Mouse (Mus musculus) kidney, postnatal 4 days (tissue): ENCODE data around the gene Ilk.

Experiments
- DNase-seq, 2 experiments: peaks; one replicate each; pipeline ENCODE4 v3.0.0; 2021; ENCODE audit warnings: mixed read lengths in 2 of 2

The Ilk gene

DNA sequence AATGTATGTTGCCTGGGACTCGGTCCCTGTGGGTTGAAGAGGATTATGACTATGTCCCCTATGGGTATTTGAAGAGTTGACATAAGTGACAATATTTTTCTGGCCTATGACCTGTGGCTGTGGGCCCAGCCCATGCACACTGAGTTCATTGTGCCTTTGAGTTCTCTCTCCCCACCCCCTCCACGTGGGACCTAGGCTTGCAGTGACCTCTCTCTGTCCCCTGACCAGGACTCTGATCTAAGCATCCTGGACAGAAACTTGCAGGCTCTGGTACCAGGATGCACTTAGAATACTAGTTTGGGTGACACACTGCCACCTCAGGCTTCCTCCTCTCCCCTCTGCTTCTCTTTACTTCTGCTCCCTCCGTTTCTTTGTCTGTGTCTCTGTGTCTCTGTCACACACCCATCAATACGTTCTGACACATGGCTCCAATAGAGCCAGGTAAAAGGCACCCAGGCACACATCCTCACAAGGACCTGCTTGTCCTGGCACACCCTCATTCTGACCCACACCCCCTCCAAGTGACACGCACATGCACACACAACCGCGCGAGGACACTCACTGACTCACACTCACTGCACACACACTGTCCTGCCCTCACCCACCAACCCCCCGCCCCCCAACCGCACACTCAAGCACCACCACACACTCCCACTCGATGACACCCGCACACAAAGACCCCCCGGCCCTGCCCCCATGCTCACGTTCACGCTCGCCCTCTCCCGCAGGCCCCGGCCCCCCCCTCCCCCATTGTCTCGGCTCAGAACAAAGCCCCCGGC is 50.3 kb downstream of the Ilk start:
- DNase-seq = peak; percentile 26 to 41

DNA sequence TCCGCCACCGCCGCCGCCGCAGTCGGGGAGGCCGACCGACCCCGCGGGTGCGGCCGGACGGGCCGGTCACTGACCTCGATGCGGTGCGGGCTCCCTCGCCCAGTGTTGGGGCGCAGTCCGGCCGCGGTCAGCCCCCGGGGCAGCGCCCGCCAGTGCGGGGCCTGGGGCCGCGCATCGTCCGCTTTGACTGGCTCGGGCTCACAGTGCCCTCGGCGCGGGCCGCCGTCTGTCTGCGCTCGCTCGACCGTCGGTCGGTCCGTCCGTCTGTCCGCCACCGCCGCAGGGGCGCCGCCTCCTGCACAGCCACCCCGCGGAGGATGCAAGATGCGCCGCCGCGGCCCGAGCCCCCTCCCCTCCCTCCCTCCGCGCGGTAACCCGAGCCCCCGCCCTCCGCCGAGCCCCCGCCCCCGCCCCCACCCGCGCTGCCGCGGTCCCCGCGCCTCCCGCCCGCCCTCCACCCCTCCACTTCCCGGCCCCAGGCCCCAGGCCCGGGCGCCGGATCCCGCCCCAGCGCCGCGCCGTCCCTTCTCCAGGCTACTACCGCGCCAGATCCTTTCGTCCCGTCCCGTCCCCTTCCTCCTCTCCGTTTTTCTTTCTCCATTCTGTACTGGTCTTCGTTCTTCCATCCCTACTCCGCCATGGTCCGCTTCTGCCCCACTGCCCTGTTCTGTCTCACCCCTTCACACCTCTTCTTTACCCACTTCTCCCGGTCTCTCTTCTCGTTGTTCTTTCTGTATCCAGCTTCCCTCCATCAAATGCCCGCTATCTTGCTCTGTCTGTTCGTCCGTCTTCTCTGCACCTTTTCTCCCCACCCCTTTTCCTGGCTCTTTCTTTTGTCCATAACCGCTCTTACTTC is 51.1 kb downstream of the Ilk start, which contains the start of gene Dchs1:
Gene Dchs1, minus strand, starts transcription at position 370 of the 856 bp plus-strand sequence.
- DNase-seq = peak; percentile 69 to 74

DNA sequence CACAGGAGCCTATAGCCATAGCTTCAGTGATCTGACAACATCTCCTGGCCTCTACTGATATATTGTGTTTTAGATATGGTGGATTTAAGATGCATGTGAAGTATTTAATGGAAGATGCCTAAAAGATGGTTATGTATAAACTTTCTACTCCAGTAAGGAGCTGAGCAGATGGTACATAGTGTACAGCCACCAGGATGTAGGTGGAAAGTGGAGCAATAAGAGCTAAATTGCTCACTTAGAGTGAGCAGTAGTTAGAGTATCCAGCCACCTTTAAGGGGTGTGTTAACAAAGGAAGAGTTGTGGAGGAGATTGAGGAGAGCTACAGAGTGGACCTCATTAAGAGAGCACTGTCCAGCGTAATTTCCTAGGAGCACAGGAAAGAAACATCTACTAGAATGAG is 54.8 kb downstream of the Ilk start:
- DNase-seq = no peak
